Mouse (Mus musculus) lung, embryonic 15.5 days (tissue): ENCODE measurements around the gene Eepd1. TPM values are rescaled to one million over a fixed set of nuclear protein-coding genes. Genes with fewer than 3 reads are reported as not detected.

Experiments used
- ATAC-seq: fragments of 200-750 bp; cut with Nextera tagmentation; 2 replicates; pipeline ENCODE4 v1.8.0; 2017; ENCODE audit warnings: moderate number of reproducible peaks, borderline replicate concordance; ENCODE audit not compliant: low FRiP score, low TSS enrichment; ENCODE audit errors: extremely low read depth
- H3K27ac ChIP-seq: fragments of 300-500 bp; sonication (generic); 2 replicates; pipeline ENCODE4 v1.5.1; 2015; ENCODE audit warnings: moderate library complexity, mild to moderate bottlenecking, inconsistent platforms
- H3K27me3 ChIP-seq: fragments of 300-500 bp; sonication (generic); 2 replicates; pipeline ENCODE4 v1.6.1; 2015; ENCODE audit warnings: inconsistent platforms
- H3K36me3 ChIP-seq: fragments of 300-500 bp; sonication (generic); 2 replicates; pipeline ENCODE4 v1.6.1; 2015; ENCODE audit warnings: inconsistent platforms
- H3K4me1 ChIP-seq: fragments of 300-500 bp; sonication (generic); 2 replicates; pipeline ENCODE4 v1.6.1; 2015; ENCODE audit warnings: inconsistent platforms
- H3K4me2 ChIP-seq: fragments of 300-500 bp; sonication (generic); 2 replicates; pipeline ENCODE4 v1.6.1; 2015; ENCODE audit warnings: inconsistent platforms, mild to moderate bottlenecking, moderate library complexity
- H3K4me3 ChIP-seq: fragments of 300-500 bp; sonication (generic); 2 replicates; pipeline ENCODE4 v1.5.1; 2015; ENCODE audit warnings: mild to moderate bottlenecking, inconsistent platforms
- H3K9ac ChIP-seq: fragments of 300-500 bp; sonication (generic); 2 replicates; pipeline ENCODE4 v1.6.1; 2015; ENCODE audit warnings: inconsistent platforms
- H3K9me3 ChIP-seq: fragments of 300-500 bp; sonication (generic); 2 replicates; pipeline ENCODE4 v1.6.1; 2016; ENCODE audit warnings: inconsistent platforms
- WGBS: fragments of 180-500 bp; shearing (Covaris S2); methylation state at CpG from one replicate; pipeline ENCODE4 v1.1.7; 2015; 5-methylcytosine and 5-hydroxymethylcytosine counted together
- polyA plus RNA-seq: library from polyadenylated mRNA; unstranded; fragments of >200 nt; fragmentation: Nextera tagmentation; extraction: Ambion mirVana; gene quantifications from 2 replicates; pipeline ENCODE4 v1.2.1, GENCODE M21; 2015

The Eepd1 gene
- polyA plus RNA-seq, 1 experiment from 2014 or later = 10.9 TPM

DNA sequence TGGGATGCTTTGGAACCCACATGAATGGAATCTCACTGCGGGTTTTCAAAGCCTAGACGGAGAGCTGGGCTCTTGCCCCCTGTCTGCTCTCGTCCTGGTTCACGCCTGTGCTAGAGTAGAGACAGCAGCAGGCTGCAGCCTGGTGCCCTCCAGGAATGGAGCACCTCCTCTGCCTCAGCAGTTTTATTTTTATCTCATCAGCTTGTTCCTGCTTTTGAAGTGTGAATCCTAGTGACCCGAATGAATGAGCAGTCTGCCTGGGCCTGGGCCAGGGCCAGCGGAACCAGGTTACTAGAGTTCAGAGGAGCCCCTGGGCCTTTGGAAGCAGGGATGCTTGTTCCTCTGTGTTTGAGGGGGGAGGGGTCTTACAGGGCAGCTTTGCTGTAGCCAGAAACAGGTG lies 37.8 kb downstream of the Eepd1 start:
- Histone ChIP-seq H3K9me3 (no peaks in the 10 kb centered on the region), H3K4me3 (no peak overlapping the region), H3K4me1 (0 out of 2 replicates have a peak, but pooled peaks cover 2% of the 10 kb centered on the region), H3K4me2 (no peak overlapping the region), H3K27ac (no peak overlapping the region), H3K27me3 (no peaks in the 10 kb centered on the region), H3K9ac (no peak overlapping the region), H3K36me3 (no peaks in the 10 kb centered on the region)
- ATAC-seq = no peak
- WGBS = 49% methylated on average over 6 of the region's 6 CpGs

DNA sequence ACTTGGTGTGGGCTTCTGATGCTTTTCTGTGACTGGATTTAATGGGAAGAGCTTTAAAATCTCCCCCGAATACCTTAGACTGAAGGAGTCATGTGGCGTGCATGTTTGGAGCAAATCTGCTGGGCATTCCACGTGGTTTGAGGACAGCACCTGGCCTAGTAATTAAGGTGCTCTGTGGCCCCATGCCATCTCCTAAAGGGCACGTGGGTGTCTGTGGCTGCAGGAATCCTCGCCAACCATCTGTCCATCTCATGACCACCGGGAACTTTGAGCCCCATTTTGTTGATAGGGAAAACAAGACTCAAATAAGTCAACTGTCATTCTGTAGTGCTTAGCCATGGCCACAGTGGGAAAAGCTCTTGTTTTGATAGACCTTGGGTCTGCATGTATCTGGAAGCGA lies 39.5 kb downstream of the Eepd1 start:
- H3K4me2 ChIP-seq = no peak overlapping the region
- H3K4me1 ChIP-seq = 0 out of 2 replicates have a peak, but pooled peaks cover 2% of the 10 kb centered on the region
- 86% methylated on average over 7 of the region's 7 CpGs for WGBS

DNA sequence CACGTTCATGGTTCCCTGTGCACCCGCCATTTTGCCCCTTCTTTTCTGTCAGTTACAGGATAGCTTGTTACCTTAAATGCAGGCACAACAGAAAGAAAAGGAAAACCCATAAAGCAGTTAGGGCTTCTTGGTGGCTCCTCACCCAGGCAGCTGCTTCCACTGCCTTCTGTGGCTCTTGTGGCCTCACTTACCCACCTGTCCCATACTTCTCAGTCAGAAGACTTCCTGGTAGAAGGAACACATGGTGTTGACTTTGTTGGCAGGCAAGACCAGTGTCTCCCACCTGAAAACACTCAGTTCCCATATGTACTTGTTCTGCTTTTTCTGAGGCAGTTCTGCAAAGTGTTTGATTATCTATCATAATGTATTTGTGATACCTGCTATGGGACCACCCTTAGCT lies 40.5 kb downstream of the Eepd1 start:
- Histone ChIP-seq H3K27ac (no peak overlapping the region), H3K9ac (no peak overlapping the region), H3K4me3 (no peak overlapping the region), H3K27me3 (no peaks in the 10 kb centered on the region), H3K36me3 (no peaks in the 10 kb centered on the region), H3K9me3 (no peaks in the 10 kb centered on the region), H3K4me2 (no peak overlapping the region), H3K4me1 (0 out of 2 replicates have a peak, but pooled peaks cover 2% of the 10 kb centered on the region)
- no peak for ATAC-seq
- 90% methylated on average over 2 of the region's 2 CpGs for WGBS

More for the DNA sequence above, 39.5 kb downstream of the Eepd1 start:
- no peaks in the 10 kb centered on the region for H3K36me3 ChIP-seq
- no peaks in the 10 kb centered on the region for H3K9me3 ChIP-seq
- ATAC-seq = no peak
- H3K9ac ChIP-seq = no peak overlapping the region
- no peaks in the 10 kb centered on the region for H3K27me3 ChIP-seq
- H3K4me3 ChIP-seq = no peak overlapping the region
- H3K27ac ChIP-seq = no peak overlapping the region

DNA sequence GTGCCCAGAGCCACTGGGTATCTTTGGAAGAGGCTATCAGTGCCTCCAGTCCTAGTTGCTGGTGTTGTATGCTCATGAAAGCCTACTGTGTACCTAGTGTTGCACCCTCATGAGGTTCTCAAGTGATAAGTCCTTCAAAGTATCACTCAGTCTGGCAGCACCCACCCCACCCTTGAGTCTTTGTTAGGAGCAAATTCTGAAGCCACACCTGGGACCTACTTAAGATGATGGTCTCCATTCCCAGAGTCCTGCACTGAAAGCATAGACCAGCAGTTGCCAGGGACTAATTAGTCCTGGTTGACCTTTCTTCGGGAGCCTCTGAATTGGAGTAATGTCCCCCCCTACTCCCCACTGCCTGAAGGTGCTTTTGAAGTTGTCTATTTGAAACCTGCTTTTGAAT lies 45.2 kb downstream of the Eepd1 start:
- no peaks in the 10 kb centered on the region for H3K36me3 ChIP-seq
- H3K9me3 ChIP-seq = no peaks in the 10 kb centered on the region
- WGBS = 58% methylated on average over 1 of the region's 1 CpGs
- no peak overlapping the region for H3K27ac ChIP-seq
- H3K9ac ChIP-seq = no peak overlapping the region
- no peak for ATAC-seq
- H3K27me3 ChIP-seq = no peaks in the 10 kb centered on the region
- no peak overlapping the region for H3K4me3 ChIP-seq
- H3K4me1 ChIP-seq = no peaks in the 10 kb centered on the region
- no peak overlapping the region for H3K4me2 ChIP-seq

DNA sequence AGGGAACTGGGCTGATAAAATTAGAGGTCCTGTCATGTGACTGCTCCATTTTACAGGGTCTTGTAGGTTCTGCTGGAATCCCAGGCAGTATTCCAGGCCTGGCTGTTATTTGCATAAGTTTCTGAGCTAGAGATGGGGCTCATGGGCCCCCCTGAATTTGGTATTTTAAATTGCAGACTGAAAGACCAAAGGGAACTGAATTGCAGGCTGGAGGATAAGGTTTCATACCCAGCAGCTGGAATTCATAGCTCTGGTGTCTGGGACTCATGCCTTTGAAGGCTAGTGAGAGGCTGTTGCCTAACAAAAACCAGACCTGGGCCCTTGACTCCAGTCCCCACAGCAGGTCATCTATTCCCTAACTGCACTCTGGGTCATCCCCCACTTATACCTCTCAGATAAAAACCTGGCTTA lies 45.6 kb downstream of the Eepd1 start:
- no peak overlapping the region for H3K27ac ChIP-seq
- H3K9ac ChIP-seq = no peak overlapping the region
- no peak overlapping the region for H3K4me3 ChIP-seq
- no peaks in the 10 kb centered on the region for H3K36me3 ChIP-seq
- no peaks in the 10 kb centered on the region for H3K4me1 ChIP-seq
- H3K9me3 ChIP-seq = no peaks in the 10 kb centered on the region
- no peak overlapping the region for H3K4me2 ChIP-seq
- H3K27me3 ChIP-seq = no peaks in the 10 kb centered on the region
- ATAC-seq = no peak

DNA sequence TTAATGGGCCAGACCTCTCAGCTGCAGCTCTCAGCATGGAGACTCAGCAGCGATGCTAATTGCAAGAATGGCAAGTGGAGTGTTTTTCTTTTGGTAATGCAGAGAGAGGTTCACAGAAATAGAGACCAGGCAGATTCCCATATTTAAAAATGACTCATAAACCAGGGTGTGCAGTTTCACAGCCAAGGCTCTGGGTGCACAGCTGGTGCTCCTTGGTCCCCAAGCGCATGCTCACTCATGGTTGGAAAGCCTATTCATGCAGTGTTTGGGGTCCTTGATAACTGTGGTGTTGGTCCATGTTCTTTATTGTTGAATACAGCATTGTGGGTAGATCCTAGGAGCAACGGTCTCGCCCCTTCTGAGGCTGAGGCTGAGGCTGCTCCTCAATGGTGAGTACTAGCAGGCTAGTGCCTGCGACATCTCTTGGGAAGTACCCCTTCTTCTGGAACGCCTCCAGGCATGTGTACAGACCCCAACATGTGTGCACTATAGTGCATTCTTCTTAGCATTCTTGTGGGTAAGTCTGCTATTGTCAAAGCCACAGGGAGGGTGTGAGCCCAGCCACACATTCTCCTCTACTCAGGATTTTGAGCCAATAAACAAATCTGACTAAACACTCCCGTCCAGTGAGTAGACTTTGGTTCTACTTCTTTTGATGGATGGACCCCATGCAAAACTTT lies 46.2 kb downstream of the Eepd1 start:
- Histone ChIP-seq H3K4me1 (no peaks in the 10 kb centered on the region), H3K4me2 (no peak overlapping the region), H3K27ac (no peak overlapping the region), H3K36me3 (no peaks in the 10 kb centered on the region), H3K27me3 (no peaks in the 10 kb centered on the region), H3K9me3 (no peaks in the 10 kb centered on the region), H3K4me3 (no peak overlapping the region), H3K9ac (no peak overlapping the region)
- ATAC-seq = no peak
- 76% methylated on average over 7 of the region's 7 CpGs for WGBS

DNA sequence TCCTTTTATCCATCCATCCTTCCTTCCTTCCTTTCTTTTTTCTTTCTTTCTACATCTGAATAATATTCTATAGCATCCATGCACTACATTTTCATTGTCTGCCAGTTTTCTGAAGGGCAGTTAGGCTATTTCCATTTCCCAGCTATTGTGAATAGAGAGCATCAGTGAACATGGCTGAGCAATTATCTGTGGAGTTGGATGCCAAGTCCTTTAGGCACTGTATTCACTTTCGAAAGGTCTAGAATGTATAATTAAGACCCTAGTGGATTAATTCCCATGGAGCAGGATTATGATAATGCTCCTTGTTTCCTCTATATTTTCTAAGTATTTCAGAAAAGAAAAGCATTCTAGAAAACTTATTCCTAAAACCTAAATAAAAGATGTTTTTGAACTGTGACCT lies 50.3 kb downstream of the Eepd1 start:
- no peak overlapping the region for H3K27ac ChIP-seq
- H3K9me3 ChIP-seq = no peaks in the 10 kb centered on the region
- no peak overlapping the region for H3K9ac ChIP-seq
- H3K4me2 ChIP-seq = no peak overlapping the region
- no peaks in the 10 kb centered on the region for H3K27me3 ChIP-seq
- H3K4me1 ChIP-seq = no peaks in the 10 kb centered on the region
- 95% methylated on average over 1 of the region's 1 CpGs for whole genome bisulfite sequencing
- no peaks in the 10 kb centered on the region for H3K36me3 ChIP-seq
- no peak for ATAC-seq
- H3K4me3 ChIP-seq = no peak overlapping the region

DNA sequence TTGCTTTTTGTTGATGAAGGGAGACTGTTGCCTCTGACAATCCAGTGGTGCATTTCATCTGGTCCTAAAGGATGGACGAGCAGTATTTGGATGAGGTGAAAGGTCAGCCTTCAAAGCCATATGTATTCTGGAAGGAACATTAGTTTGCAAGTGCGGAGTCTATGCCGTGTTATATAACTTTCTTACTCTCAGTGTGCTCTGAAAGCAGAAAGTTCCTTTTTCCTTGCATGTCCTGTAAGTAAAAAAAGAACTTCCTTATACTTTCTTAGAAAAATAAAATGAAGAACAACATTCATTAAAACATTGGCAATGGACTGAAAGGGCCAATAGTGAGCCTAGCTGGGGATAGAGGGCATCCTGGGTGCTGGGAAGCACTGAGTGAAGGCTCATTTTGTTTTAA lies 50.8 kb downstream of the Eepd1 start:
- Histone ChIP-seq H3K9me3 (no peaks in the 10 kb centered on the region), H3K27ac (no peak overlapping the region), H3K4me3 (no peak overlapping the region), H3K4me1 (no peaks in the 10 kb centered on the region), H3K27me3 (no peaks in the 10 kb centered on the region), H3K9ac (no peak overlapping the region), H3K36me3 (no peaks in the 10 kb centered on the region), H3K4me2 (no peak overlapping the region)
- WGBS = 55% methylated on average over 3 of the region's 3 CpGs
- no peak for ATAC-seq

DNA sequence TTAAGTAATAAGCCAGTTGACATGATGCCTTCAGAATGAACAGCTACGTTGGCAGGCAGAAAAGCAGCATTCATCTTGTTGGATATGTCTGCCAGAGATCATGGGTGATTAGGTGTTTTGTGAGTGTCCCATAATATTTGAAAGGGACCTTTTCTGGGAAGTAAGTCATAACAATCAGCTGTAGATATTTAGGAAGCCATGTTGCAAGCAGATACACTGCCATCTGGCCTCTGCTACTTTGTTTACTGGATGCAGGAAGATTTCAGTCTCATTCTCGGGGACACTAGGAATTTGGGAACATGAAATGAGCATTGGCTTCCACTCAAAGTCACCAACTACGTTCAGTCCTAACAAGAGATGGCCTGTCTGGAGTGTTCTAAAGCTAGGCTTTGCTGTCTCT lies 54.1 kb downstream of the Eepd1 start:
- no peaks in the 10 kb centered on the region for H3K9me3 ChIP-seq
- 50% methylated on average over 3 of the region's 3 CpGs for whole genome bisulfite sequencing
- H3K4me1 ChIP-seq = no peaks in the 10 kb centered on the region
- no peak overlapping the region for H3K4me3 ChIP-seq
- H3K27ac ChIP-seq = no peak overlapping the region
- no peak overlapping the region for H3K4me2 ChIP-seq
- ATAC-seq = no peak
- no peaks in the 10 kb centered on the region for H3K36me3 ChIP-seq
- H3K9ac ChIP-seq = no peak overlapping the region
- H3K27me3 ChIP-seq = no peaks in the 10 kb centered on the region

DNA sequence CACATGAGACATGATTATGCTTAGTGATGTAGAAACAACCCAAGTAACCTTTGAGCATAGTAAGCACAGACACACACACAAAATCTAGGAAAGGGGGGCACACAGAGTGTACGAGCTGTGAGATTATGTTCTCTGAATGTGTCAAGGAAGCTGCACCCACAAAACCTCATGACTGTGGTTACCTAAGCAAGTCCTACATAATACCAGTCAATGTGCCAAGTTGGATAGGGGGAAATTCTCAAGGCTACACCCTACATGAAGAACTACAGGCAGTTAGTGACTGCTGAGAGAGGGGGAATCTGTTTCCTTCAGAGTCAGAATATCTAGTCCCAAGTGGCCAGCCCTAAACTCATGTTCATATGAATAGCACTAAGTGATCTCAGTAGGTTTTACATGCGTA lies 58.1 kb downstream of the Eepd1 start:
- H3K4me2 ChIP-seq = no peak overlapping the region
- H3K4me3 ChIP-seq = no peak overlapping the region
- H3K27ac ChIP-seq = no peak overlapping the region
- H3K9me3 ChIP-seq = no peaks in the 10 kb centered on the region
- WGBS = 79% methylated on average over 2 of the region's 2 CpGs
- H3K27me3 ChIP-seq = no peaks in the 10 kb centered on the region
- H3K9ac ChIP-seq = no peak overlapping the region
- no peak for ATAC-seq
- no peaks in the 10 kb centered on the region for H3K4me1 ChIP-seq
- H3K36me3 ChIP-seq = no peaks in the 10 kb centered on the region

DNA sequence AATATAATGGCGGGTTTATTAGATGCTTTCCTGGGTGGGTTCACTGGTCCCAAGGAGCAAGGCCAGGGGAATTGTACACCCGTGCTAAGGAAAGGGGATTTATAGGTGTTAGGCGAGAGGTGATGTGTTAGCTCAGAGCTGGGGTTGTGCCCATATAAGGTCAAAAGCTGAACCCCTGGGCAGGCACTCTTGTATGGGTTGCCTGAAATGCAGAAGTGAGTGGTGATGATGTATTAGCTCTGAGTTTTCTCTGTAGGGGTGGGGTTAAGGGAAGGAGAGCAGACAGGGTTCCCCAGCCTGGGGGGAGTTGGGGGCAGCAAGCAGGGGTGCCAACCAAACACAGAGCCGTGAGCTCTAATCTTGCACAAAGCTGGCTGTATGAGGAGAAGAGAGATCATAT lies 60.0 kb downstream of the Eepd1 start:
- H3K9me3 ChIP-seq = no peaks in the 10 kb centered on the region
- no peak overlapping the region for H3K27ac ChIP-seq
- no peak overlapping the region for H3K4me3 ChIP-seq
- WGBS = 57% methylated on average over 4 of the region's 4 CpGs
- ATAC-seq = no peak
- H3K36me3 ChIP-seq = no peaks in the 10 kb centered on the region
- no peak overlapping the region for H3K4me2 ChIP-seq
- no peak overlapping the region for H3K9ac ChIP-seq
- no peaks in the 10 kb centered on the region for H3K4me1 ChIP-seq
- no peaks in the 10 kb centered on the region for H3K27me3 ChIP-seq

DNA sequence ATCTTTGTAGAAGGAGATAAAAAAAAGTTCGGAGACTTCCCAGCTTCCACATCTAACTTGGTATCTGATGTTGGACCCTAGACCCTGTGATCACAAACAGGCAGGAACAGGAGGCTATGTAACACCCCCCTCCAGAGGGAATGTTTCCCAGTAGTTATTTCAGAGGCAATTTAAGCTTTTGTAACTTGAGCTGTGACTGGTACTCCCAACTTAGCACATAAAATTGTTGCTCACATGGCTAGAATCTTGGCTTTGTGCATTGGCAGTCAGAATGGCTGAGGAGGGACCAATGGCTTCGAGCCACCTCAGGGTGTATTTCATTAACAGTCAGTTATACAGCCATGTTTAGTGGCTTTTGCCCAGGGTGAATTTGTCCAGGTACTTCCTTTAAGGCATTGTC lies 63.9 kb downstream of the Eepd1 start:
- no peaks in the 10 kb centered on the region for H3K27me3 ChIP-seq
- WGBS = 83% methylated on average over 2 of the region's 2 CpGs

More for the DNA sequence above, 63.9 kb downstream of the Eepd1 start:
- no peaks in the 10 kb centered on the region for H3K36me3 ChIP-seq
- H3K4me3 ChIP-seq = no peak overlapping the region
- H3K4me1 ChIP-seq = no peaks in the 10 kb centered on the region
- H3K27ac ChIP-seq = no peak overlapping the region
- H3K9ac ChIP-seq = no peak overlapping the region
- ATAC-seq = no peak
- no peak overlapping the region for H3K4me2 ChIP-seq
- no peaks in the 10 kb centered on the region for H3K9me3 ChIP-seq
